Mouse (Mus musculus) lung, embryonic 16.5 days (tissue): Measurements from ENCODE around the gene Cog6. TPM values are rescaled to one million over a fixed set of nuclear protein-coding genes. Genes with fewer than 3 reads are reported as not detected.

Experiments
- ATAC-seq: fragments of 200-750 bp; cut with Nextera tagmentation; 2 replicates; pipeline ENCODE4 v1.8.0; 2017; ENCODE audit warnings: low read depth, mild to moderate bottlenecking, moderate library complexity
- H3K27ac ChIP-seq: fragments of 300-500 bp; sonication (generic); 2 replicates; pipeline ENCODE4 v1.5.1; 2014; ENCODE audit warnings: mild to moderate bottlenecking, control low read depth, low read length
- H3K27me3 ChIP-seq: fragments of 300-500 bp; sonication (generic); 2 replicates; pipeline ENCODE4 v1.6.1; 2014; ENCODE audit warnings: low read depth, low read length, mixed read lengths; ENCODE audit not compliant: control insufficient read depth, insufficient read depth
- H3K36me3 ChIP-seq: fragments of 300-500 bp; sonication (generic); 2 replicates; pipeline ENCODE4 v1.6.1; 2014; ENCODE audit warnings: low read length; ENCODE audit not compliant: control insufficient read depth, insufficient read depth
- H3K4me1 ChIP-seq: fragments of 300-500 bp; sonication (generic); replicated peaks from 2 replicates; pipeline ENCODE4 v1.6.1; 2014; ENCODE audit warnings: low read length, mixed read lengths; ENCODE audit not compliant: control insufficient read depth, insufficient read depth
- H3K4me2 ChIP-seq: fragments of 300-500 bp; sonication (generic); 2 replicates; pipeline ENCODE4 v1.6.1; 2014; ENCODE audit warnings: low read depth, low read length, control low read depth
- H3K4me3 ChIP-seq: fragments of 300-500 bp; sonication (generic); 2 replicates; pipeline ENCODE4 v1.5.1; 2014; ENCODE audit warnings: mild to moderate bottlenecking, low read length, control low read depth
- H3K9ac ChIP-seq: fragments of 300-500 bp; sonication (generic); 2 replicates; pipeline ENCODE4 v1.6.1; 2014; ENCODE audit warnings: low read length, control low read depth
- H3K9me3 ChIP-seq: fragments of 300-500 bp; sonication (generic); 2 replicates; pipeline ENCODE4 v1.6.1; 2016; ENCODE audit warnings: low read length; ENCODE audit not compliant: control insufficient read depth
- WGBS: fragments of 180-500 bp; shearing (Covaris S2); extraction: QIAGEN DNeasy Blood & Tissue Kit; methylation state at CpG from one replicate; pipeline ENCODE4 v1.1.7; 2014; 5-methylcytosine and 5-hydroxymethylcytosine counted together
- polyA plus RNA-seq: library from polyadenylated mRNA; unstranded; fragments of >200 nt; fragmentation: Nextera tagmentation; extraction: Ambion mirVana; gene quantifications from 2 replicates; pipeline ENCODE4 v1.2.1, GENCODE M21; 2015

Gene Cog6
- polyA plus RNA-seq, 1 experiment from 2014 or later, result 46.7 TPM

DNA sequence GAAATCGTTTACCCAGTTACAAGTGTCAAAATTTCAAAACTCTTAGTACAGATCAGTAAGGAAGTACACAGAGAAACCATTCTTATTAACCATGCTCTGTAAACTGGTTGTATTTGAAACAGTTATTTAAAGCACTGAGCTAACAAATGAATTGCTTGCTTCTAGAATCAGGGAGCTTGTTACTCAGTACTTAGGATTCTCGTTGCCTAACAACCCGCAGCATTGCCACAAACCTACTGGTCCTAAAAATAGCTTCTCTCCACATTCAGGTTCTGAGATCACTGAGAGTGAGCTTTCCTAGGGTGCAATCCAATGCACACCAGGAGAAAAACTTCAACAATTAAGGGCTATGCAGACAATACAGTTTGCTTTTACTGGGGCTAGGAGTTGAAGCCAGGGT is 33.3 kb downstream of the Cog6 start:
- H3K36me3 ChIP-seq, result peaks cover 14% of the 10 kb centered on the region
- no peaks in the 10 kb centered on the region for H3K9me3 ChIP-seq
- H3K27me3 ChIP-seq, result no peaks in the 10 kb centered on the region
- 75% methylated on average over 3 of the region's 3 CpGs for WGBS
- 0 out of 2 replicates have a peak overlapping the region, but pooled peaks have one; percentile 4 for H3K27ac ChIP-seq
- H3K4me1 ChIP-seq, result no peaks in the 10 kb centered on the region
- H3K9ac ChIP-seq, result no peak overlapping the region
- no peak overlapping the region for H3K4me3 ChIP-seq
- H3K4me2 ChIP-seq, result no peak overlapping the region
- no peak for ATAC-seq

- Histone ChIP-seq H3K36me3 (peaks cover 11% of the 10 kb centered on the region), H3K9me3 (no peaks in the 10 kb centered on the region), H3K4me1 (no peaks in the 10 kb centered on the region), H3K4me2 (no peak overlapping the region), H3K27me3 (no peaks in the 10 kb centered on the region), H3K4me3 (no peak overlapping the region), H3K9ac (no peak overlapping the region), H3K27ac (no peak overlapping the region)
- WGBS, result 75% methylated on average over 10 of the region's 10 CpGs
- no peak for ATAC-seq
Observed at GRCm38 (mm10) chr3:52982993-52983392, 34.0 kb downstream of the Cog6 start.

DNA sequence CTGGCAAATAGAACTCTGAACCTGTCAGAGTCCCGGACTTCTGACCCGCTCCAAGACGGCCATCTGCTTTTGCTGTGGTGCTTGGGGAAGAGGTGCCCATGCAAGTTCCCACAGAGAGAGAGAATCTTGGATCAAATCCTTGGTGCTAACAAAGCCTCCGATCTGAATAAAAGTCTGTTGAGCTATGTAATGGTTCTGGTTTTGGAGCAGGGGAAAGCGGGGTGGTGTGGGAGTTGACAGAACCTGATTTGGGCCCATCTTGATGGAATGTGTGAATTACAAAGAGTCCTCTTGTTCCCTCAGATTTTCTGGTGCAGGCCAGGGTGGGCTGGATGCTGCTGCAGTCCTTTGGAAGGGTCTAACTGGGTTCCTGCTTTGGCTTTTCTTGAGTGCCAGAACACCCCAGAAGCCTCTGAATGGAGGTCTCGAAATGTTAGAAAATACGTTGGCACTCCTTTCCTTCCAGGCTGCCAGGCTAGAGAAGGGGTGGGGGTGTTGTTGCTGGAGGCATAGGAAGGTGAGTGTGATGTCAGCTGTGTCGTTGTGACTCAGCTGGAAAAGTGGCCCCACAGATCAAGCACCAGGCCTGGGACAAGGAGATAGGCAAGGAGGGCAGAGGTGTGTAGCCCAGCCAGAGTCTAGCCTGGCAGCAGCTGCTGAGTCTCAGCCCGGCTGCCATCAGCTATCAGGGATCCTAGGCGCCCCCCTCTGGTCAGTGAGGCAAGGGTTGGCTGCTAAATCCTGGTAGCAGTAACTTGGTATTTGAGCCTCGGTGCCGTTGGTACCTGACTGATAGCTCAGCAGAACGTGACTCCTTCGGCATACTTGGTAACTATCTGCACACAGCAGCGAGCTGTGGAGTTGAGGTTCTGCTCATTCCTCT is 42.1 kb downstream of the Cog6 start:
- peaks cover 3% of the 10 kb centered on the region; the same call in 1 of the 2 replicates for H3K4me1 ChIP-seq
- no peak overlapping the region for H3K4me3 ChIP-seq
- no peaks in the 10 kb centered on the region for H3K9me3 ChIP-seq
- no peaks in the 10 kb centered on the region for H3K36me3 ChIP-seq
- WGBS, result 41% methylated on average over 15 of the region's 15 CpGs
- H3K27me3 ChIP-seq, result no peaks in the 10 kb centered on the region
- no peak overlapping the region for H3K4me2 ChIP-seq
- H3K27ac ChIP-seq, result no peak overlapping the region
- no peak overlapping the region for H3K9ac ChIP-seq
- peak; percentile 49 for ATAC-seq

- H3K4me3 ChIP-seq, result no peak overlapping the region
- no peaks in the 10 kb centered on the region for H3K36me3 ChIP-seq
- peaks cover 3% of the 10 kb centered on the region; the same call in 1 of the 2 replicates for H3K4me1 ChIP-seq
- WGBS, result 72% methylated on average over 7 of the region's 7 CpGs
- no peak overlapping the region for H3K9ac ChIP-seq
- ATAC-seq, result no peak
- H3K27ac ChIP-seq, result no peak overlapping the region
- no peaks in the 10 kb centered on the region for H3K27me3 ChIP-seq
- no peak overlapping the region for H3K4me2 ChIP-seq
- H3K9me3 ChIP-seq, result no peaks in the 10 kb centered on the region
Observed at GRCm38 (mm10) chr3:52972916-52973315, 44.1 kb downstream of the Cog6 start.

- no peak for ATAC-seq
- 84% methylated on average over 5 of the region's 5 CpGs for WGBS
- Histone ChIP-seq H3K27me3 (no peaks in the 10 kb centered on the region), H3K9me3 (no peaks in the 10 kb centered on the region), H3K36me3 (no peaks in the 10 kb centered on the region), H3K27ac (no peak overlapping the region), H3K4me2 (no peak overlapping the region), H3K4me3 (no peak overlapping the region), H3K9ac (no peak overlapping the region), H3K4me1 (no peaks in the 10 kb centered on the region)
Observed at GRCm38 (mm10) chr3:52967046-52967445, 50.0 kb downstream of the Cog6 start.

DNA sequence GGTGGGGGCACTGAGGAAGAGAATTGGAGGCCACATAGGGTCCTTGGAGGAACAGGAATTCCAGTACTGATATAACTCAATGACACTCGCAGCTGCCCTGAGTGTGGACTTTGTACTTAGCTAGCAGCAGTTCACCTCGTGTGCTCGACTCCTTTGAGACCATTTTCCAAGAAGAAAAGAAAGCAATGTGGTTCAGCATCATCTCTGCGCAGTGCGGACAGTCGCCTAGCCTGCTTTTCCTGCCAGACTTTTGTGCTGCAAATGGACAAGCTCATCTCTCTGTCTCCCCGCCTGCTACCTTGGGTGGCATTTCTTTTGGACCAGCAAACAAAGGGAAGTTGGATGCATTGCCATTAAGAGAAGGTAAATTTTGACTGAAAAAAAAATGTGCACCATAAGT is 52.8 kb downstream of the Cog6 start:
- peak; percentile 54; the same call in 1 of the 2 replicates for ATAC-seq
- Histone ChIP-seq H3K9ac (no peak overlapping the region), H3K27me3 (no peaks in the 10 kb centered on the region), H3K4me1 (no peaks in the 10 kb centered on the region), H3K36me3 (no peaks in the 10 kb centered on the region), H3K9me3 (no peaks in the 10 kb centered on the region), H3K4me3 (no peak overlapping the region), H3K4me2 (no peak overlapping the region), H3K27ac (no peak overlapping the region)
- 51% methylated on average over 7 of the region's 7 CpGs for WGBS

- no peak overlapping the region for H3K9ac ChIP-seq
- WGBS, result 82% methylated on average over 8 of the region's 8 CpGs
- no peaks in the 10 kb centered on the region for H3K4me1 ChIP-seq
- ATAC-seq, result no peak
- no peak overlapping the region for H3K4me2 ChIP-seq
- no peak overlapping the region for H3K4me3 ChIP-seq
- H3K27ac ChIP-seq, result no peak overlapping the region
- H3K27me3 ChIP-seq, result no peaks in the 10 kb centered on the region
- no peaks in the 10 kb centered on the region for H3K36me3 ChIP-seq
- H3K9me3 ChIP-seq, result no peaks in the 10 kb centered on the region
Observed at GRCm38 (mm10) chr3:52963441-52963840, 53.6 kb downstream of the Cog6 start.

DNA sequence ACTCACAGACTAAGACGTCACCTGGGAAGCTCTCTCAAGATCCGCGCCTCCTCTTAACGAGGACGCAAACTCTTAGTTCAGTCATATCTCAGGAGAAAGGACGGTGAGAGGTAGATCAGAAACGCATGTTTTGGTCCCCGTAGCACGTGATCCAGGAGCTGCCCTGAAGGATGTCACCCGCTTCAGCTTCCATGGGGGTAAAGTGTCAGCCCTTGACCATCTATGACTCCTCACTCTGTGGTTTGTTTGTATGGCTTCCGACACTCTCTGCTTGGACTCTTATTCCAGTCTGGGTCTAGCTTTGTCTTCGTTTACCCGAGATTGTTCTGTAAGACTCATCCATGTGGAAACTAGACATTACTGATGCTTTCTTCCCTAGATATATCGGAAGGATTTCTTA is 54.6 kb downstream of the Cog6 start:
- H3K9me3 ChIP-seq, result no peaks in the 10 kb centered on the region
- H3K4me3 ChIP-seq, result no peak overlapping the region
- no peak overlapping the region for H3K9ac ChIP-seq
- no peaks in the 10 kb centered on the region for H3K36me3 ChIP-seq
- WGBS, result 93% methylated on average over 14 of the region's 14 CpGs
- no peaks in the 10 kb centered on the region for H3K4me1 ChIP-seq
- H3K27ac ChIP-seq, result no peak overlapping the region
- no peaks in the 10 kb centered on the region for H3K27me3 ChIP-seq
- no peak overlapping the region for H3K4me2 ChIP-seq
- no peak for ATAC-seq

DNA sequence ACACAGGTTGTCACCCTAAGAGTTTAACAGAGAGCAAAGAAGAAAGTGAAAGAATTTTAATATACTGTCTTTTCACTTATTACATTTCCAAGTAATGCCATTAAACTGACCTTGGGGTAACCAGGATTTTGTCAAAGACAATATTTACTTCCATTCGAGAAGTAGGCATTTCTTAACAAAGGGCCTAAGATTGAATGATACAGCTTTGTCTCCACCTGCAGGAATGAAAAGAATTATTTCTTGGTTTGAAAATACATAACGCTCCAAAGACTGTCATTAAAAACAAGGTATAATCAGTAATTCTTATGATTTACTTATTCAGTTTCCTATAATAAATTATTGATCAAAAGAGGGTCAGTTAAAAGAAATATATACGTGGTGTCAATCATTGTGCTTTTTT is 55.4 kb downstream of the Cog6 start:
- Histone ChIP-seq H3K4me2 (no peak overlapping the region), H3K4me3 (no peak overlapping the region), H3K4me1 (no peaks in the 10 kb centered on the region), H3K36me3 (no peaks in the 10 kb centered on the region), H3K27me3 (no peaks in the 10 kb centered on the region), H3K9ac (no peak overlapping the region), H3K9me3 (no peaks in the 10 kb centered on the region), H3K27ac (no peak overlapping the region)
- WGBS, result 62% methylated on average over 3 of the region's 3 CpGs
- no peak for ATAC-seq
